Comparison of ENCODE assay signal across 24 mouse cellular contexts in genomic region chr9:61776446-61776845, GRCm38 (mm10).
DNase-seq lines count a peak whose midpoint lies in the region; ATAC-seq and TF ChIP-seq lines count a peak whose summit lies in the region.
"Had no signal": no experiment of that assay in that cellular context is flagged by ENCODE, and none has a peak within 500 bp of the region (broad histone marks: within the 10 kb centered on the region; RNA-seq: fewer than 3 reads in every experiment).

No protein-coding gene starts in this region.

- H3K27me3 ChIP-seq in hindbrain, postnatal 0 days (ENCODE audit: insufficient read depth, low read length), result no peaks in the 10 kb centered on the region
- H3K27me3 ChIP-seq in limb, embryonic 10.5 days (ENCODE audit: low read depth, poor library complexity, severe bottlenecking), result peaks cover 9% of the 10 kb centered on the region; the same call in 1 of the 2 replicates
- H3K27me3 ChIP-seq in forebrain, embryonic 13.5 days, result no peaks in the 10 kb centered on the region

- WGBS in hindbrain, postnatal 0 days, result 96% methylated on average over 2 of the region's 2 CpGs
- 85% methylated on average over 2 of the region's 2 CpGs for WGBS in limb, embryonic 10.5 days
- WGBS in forebrain, embryonic 13.5 days, result 92% methylated on average over 2 of the region's 2 CpGs

- no peak overlapping the region for H3K9ac ChIP-seq in ES-E14 (ENCODE audit: insufficient read depth, low read depth, low read length, poor library complexity, severe bottlenecking)
- no peak overlapping the region for H3K9ac ChIP-seq in hindbrain, postnatal 0 days (replicated peaks; ENCODE audit: low read length)
- H3K9ac ChIP-seq in forebrain, embryonic 13.5 days, result no peak overlapping the region

- H3K27ac ChIP-seq in ES-E14 (ENCODE audit: insufficient read depth, low read depth, low read length, poor library complexity, severe bottlenecking), result no peak overlapping the region
- no peak overlapping the region for H3K27ac ChIP-seq in hindbrain, postnatal 0 days
- H3K27ac ChIP-seq in limb, embryonic 10.5 days, result no peak overlapping the region
- no peak overlapping the region for H3K27ac ChIP-seq in forebrain, embryonic 13.5 days

- no peak overlapping the region for H3K4me3 ChIP-seq in ES-E14 (ENCODE audit: insufficient read depth in 1 of 2, low read depth in 1 of 2, low read length in 2 of 2, poor library complexity in 1 of 2, severe bottlenecking in 1 of 2)
- H3K4me3 ChIP-seq in hindbrain, postnatal 0 days (ENCODE audit: low read length), result no peak overlapping the region
- H3K4me3 ChIP-seq in limb, embryonic 10.5 days, result no peak overlapping the region
- no peak overlapping the region for H3K4me3 ChIP-seq in forebrain, embryonic 13.5 days

- in situ Hi-C loops in ES-E14 (cut with MboI; ENCODE audit: low sequenced_read_pairs in 2 of 2, unreplicated experiment in 2 of 2), result no loop called here

- no peaks in the 10 kb centered on the region for H3K36me3 ChIP-seq in ES-E14 (ENCODE audit: control insufficient read depth, insufficient read depth, low read length, poor library complexity, severe bottlenecking)
- no peaks in the 10 kb centered on the region for H3K36me3 ChIP-seq in hindbrain, postnatal 0 days (ENCODE audit: insufficient read depth, low read length)
- H3K36me3 ChIP-seq in limb, embryonic 10.5 days, result no peaks in the 10 kb centered on the region
- H3K36me3 ChIP-seq in forebrain, embryonic 13.5 days (ENCODE audit: poor library complexity, severe bottlenecking), result no peaks in the 10 kb centered on the region
- H3K36me3 ChIP-seq: G1E had no signal

- no peaks in the 10 kb centered on the region for H3K9me3 ChIP-seq in ES-E14 (ENCODE audit: control insufficient read depth, insufficient read depth, low read depth, low read length)
- H3K9me3 ChIP-seq in hindbrain, postnatal 0 days (ENCODE audit: low read length), result no peaks in the 10 kb centered on the region
- no peaks in the 10 kb centered on the region for H3K9me3 ChIP-seq in limb, embryonic 10.5 days (replicated peaks)
- H3K9me3 ChIP-seq in forebrain, embryonic 13.5 days (replicated peaks), result no peaks in the 10 kb centered on the region
- H3K9me3 ChIP-seq: G1E had no signal

- H3K4me2 ChIP-seq in hindbrain, postnatal 0 days (ENCODE audit: low read depth, low read length), result no peak overlapping the region
- no peak overlapping the region for H3K4me2 ChIP-seq in forebrain, embryonic 13.5 days

- intact Hi-C loops in gastrocnemius, postnatal 36 days (cut with DNase I), result no loop called here

- H3K4me1 ChIP-seq in ES-E14 (ENCODE audit: control insufficient read depth in 2 of 2, insufficient read depth in 2 of 2, low read length in 2 of 2, poor library complexity in 1 of 2), result no peaks in the 10 kb centered on the region
- no peaks in the 10 kb centered on the region for H3K4me1 ChIP-seq in hindbrain, postnatal 0 days (ENCODE audit: insufficient read depth, low read length)
- no peaks in the 10 kb centered on the region for H3K4me1 ChIP-seq in limb, embryonic 10.5 days
- H3K4me1 ChIP-seq in forebrain, embryonic 13.5 days, result no peaks in the 10 kb centered on the region

- no peak for ATAC-seq in hindbrain, postnatal 0 days
- no peak for ATAC-seq in forebrain, embryonic 13.5 days
- ATAC-seq: activated CD4-positive, CD25-positive, alpha-beta regulatory T cell, adult 4 months; Patski had no signal

- DNase-seq in ES-CJ7 (ENCODE audit: low read depth, low spot score) (peak; percentile 14), ES-E14 (ENCODE audit: low read depth, low spot score) (peak; percentile 17), R1 (ENCODE audit: low read depth, low spot score) (peak; percentile 59), ZHBTc4 (ENCODE audit: low read depth, low spot score) (peak; percentile 86)
- DNase-seq in hindbrain, postnatal 0 days (ENCODE audit: low spot score), result no peak
- DNase-seq in gastrocnemius, postnatal 36 days, result no peak
- no peak for DNase-seq in limb, embryonic 10.5 days (ENCODE audit: low spot score)
- DNase-seq: adrenal gland, adult 2 months; adrenal gland, adult 8-10 months; adrenal gland, postnatal 10 days; adrenal gland, postnatal 14 days; adrenal gland, postnatal 25 days; adrenal gland, postnatal 36 days; B cell, adult 2 months; cerebellum, adult 11 months; cerebellum, adult 11-12 months; cerebellum, adult 18-20 months; cerebellum, adult 2 months; cerebellum, adult 8-10 months; cerebellum, adult 9-10 months had no signal

- no peak for TF ChIP-seq CTCF in hindbrain, postnatal 0 days (IDR thresholded peaks at IDR 0.05; ENCODE audit: low read depth)

TF ChIP-seq in ES-E14, 5 proteins besides CTCF, POLR2A, EP300 and RAD21:
- TF ChIP-seq ZC3H11A (IDR thresholded peaks at IDR 0.05; ENCODE audit: borderline replicate concordance, low read depth, low read length) (no peak), HCFC1 (IDR thresholded peaks at IDR 0.05; ENCODE audit: borderline replicate concordance, insufficient read depth, low read length) (no peak), MAFK (IDR thresholded peaks at IDR 0.05; ENCODE audit: insufficient read depth, low read depth, low read length) (no peak), ZNF384 (IDR thresholded peaks at IDR 0.05; ENCODE audit: low read depth, low read length) (no peak), CHD2 (IDR thresholded peaks at IDR 0.05; ENCODE audit: low read depth, low read length) (no peak)

Comparison
In these comparisons a context has a peak if more than half of its experiments do, and no peak if none do; other contexts are left out.
1. DNase-seq: peak in ES-CJ7 (single experiment), ES-E14 (single experiment), R1 (single experiment) and ZHBTc4 (single experiment); none in hindbrain, postnatal 0 days (single experiment), gastrocnemius, postnatal 36 days (0 of 2) and limb, embryonic 10.5 days (single experiment).